Mouse (Mus musculus) gastrocnemius, adult 2 months (tissue): ENCODE measurements around the gene Nucks1. TPM values are rescaled to one million over a fixed set of nuclear protein-coding genes. Genes with fewer than 3 reads are reported as not detected.

Source experiments
- DNase-seq: peaks from one replicate; pipeline ENCODE4 v3.0.0; 2022
- H3K27ac ChIP-seq: fragments of 200-600 bp; 2 replicates; pipeline ENCODE4 v1.8.1; 2022; ENCODE audit warnings: mild to moderate bottlenecking
- H3K4me3 ChIP-seq: fragments of 200-600 bp; 2 replicates; pipeline ENCODE4 v1.8.1; 2022; ENCODE audit warnings: mild to moderate bottlenecking, moderate library complexity
- CTCF ChIP-seq: fragments of 200-600 bp; IDR thresholded peaks from 2 replicates; pipeline ENCODE4 v1.8.1; 2022; ENCODE audit warnings: antibody characterized with exemption, mild to moderate bottlenecking, moderate library complexity
- intact Hi-C: fragments of 180-260 bp; cut with DNase I; formaldehyde crosslinking; loops from one replicate; pipeline ENCODE4 v1.15.1; 2025
- total RNA-seq, 2 experiments: library from RNA; stranded (reverse); gene quantifications; 2 replicates each; pipeline ENCODE4 v1.2.3; 2021

Gene Nucks1
- total RNA-seq, 2 experiments from 2014 or later: 61.7 to 71.4 TPM

DNA sequence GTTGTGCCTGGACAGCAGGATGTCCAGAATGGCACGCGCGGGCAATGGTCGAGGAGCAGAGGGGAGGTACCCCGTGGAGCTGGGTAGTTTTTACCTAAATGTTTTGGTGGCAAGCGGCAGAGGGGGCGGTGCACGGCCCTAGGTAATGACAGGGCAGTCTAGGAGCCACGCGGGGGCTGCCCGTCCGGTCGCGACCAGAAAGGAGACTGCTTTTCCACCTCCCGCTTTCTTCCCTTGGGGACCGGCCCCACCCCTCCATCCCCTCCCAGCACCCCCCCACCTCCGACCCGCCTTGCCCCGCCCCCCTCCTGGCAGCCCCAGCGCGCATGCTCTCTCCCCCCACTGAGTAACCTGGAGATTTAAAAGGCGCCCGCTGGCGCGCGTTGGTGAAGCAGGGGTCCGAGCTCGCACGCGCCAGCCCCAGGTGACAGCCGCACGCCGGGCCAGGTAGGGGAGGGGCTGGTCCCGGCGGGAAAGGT lies 52.3 kb downstream of the Nucks1 start, which contains the start of gene Slc45a3:
Gene Slc45a3 (plus strand): TSS at position 362 of the 479 bp plus-strand sequence.
- H3K27ac ChIP-seq: peak within 1 kb of the TSS; percentile 53

DNA sequence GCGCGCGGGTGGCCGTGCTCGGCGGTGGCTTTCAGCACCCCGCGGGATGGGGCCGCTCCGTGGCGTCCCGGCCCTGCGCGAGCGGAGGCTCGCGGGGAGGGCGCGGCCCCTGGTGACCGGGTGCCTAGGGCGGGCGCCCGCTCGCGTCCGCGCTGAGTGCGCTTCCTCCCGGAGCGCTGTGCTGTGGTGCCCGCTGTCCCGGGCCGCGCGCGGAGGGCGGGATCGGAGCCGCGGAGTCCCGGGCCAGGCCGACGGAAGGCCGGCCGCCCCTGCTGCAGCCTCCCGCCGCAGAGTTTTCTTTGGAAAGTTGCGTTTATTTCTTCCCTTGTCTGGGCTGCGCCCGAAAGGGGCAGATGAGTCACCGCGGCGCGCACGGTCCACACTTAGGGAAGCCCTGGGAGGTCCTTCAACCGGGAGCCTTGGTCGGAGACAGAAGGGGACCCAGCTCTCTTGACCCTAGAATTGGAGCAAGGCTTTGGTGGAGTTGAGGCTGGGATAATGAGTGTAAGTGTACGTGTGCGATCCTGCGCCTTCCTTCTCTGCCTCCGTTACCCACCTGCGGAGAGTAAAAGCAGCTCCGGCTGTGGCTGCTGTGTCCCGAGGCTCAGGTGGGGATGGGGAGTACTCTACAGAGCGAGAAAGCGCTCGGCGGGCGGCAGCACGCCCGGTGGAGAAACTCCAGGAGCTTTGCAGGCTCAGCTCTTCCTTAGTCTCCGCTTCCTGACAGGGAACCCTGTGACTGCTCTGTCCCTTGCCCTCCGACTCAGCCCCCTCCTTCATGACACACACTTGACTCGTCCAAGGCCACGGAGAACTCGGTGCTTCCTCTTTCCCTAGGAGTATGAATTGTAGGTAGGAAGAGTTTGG lies 53.0 kb downstream of the Nucks1 start:
- peak; percentile 48 for DNase-seq
- Histone ChIP-seq H3K4me3 (peak overlapping the region; percentile 85), H3K27ac (peak overlapping the region; percentile 53)
- intact Hi-C loops: no loop called here
- TF ChIP-seq CTCF: no peak

More for the DNA sequence above, 52.3 kb downstream of the Nucks1 start, which contains the start of gene Slc45a3:
- intact Hi-C loops: no loop called here
- DNase-seq: no peak
- TF ChIP-seq CTCF: no peak
- peak within 1 kb of the TSS; percentile 85 for H3K4me3 ChIP-seq

DNA sequence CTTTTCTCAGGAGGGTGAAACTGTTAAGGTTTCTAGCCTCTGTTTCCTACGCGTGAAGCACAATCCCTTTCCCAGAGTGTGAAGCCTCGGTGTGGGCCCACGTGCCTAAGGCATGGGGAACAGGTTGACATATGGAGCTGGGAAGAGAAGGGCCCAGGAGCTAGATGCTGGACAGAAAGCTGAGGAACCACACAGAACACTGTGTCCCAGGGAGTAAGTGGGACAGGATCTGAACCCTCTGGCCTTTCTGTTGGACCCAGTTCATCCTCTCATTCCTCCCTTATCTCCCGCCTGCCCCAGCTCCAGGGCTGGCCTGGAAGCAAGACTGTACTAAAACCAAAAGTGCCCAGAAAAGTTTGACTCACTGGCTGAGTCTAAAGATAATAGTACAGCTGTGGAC lies 53.8 kb downstream of the Nucks1 start:
- intact Hi-C loops: no loop called here
- Histone ChIP-seq H3K4me3 (peak overlapping the region; percentile 85), H3K27ac (no peak overlapping the region)
- no peak for DNase-seq
- no peak for TF ChIP-seq CTCF

DNA sequence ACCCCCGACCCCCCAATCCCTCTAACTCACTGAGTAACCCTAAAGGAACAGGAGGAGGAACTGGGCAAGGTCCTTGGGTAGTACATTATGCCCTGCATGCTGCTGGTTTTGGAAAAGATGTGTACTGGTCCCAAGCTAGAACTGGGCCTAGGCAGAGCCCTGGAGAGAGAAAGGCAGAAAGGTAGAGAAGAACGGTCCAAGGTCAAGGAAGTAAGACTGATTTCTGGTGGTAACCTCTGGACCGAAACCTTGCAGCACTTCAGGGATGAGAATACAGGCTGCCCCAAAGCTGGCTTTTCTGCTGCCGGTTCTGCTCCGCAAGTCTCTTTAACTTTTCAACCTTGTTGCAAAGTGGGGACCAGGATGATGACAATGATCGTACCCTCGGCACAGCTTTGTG lies 54.2 kb downstream of the Nucks1 start:
- no peak overlapping the region for H3K4me3 ChIP-seq

DNA sequence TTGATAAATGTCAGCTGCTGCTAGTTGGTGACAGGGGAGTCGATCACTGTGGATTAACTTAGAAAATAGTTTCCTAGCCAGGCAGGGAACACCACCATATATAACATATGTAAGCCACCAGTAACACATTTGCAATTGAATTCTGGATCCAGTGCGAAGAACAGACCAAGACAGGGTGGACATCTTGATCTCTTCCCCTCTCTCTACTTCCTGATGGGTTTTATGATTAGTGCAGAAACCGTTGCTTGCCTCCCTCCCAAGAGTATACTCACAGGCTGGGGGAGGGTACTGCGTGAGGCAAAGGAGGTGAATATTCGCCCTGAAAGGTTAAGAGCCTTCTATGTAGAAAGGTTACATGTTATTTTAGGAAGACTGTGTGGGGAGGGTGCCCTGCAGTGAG lies 55.5 kb downstream of the Nucks1 start:
- TF ChIP-seq CTCF: no peak
- H3K4me3 ChIP-seq: no peak overlapping the region
- intact Hi-C loops: no loop called here
- no peak for DNase-seq
- no peak overlapping the region for H3K27ac ChIP-seq

More for the DNA sequence above, 54.2 kb downstream of the Nucks1 start:
- no peak for DNase-seq
- intact Hi-C loops: no loop called here
- no peak for TF ChIP-seq CTCF
- H3K27ac ChIP-seq: no peak overlapping the region

DNA sequence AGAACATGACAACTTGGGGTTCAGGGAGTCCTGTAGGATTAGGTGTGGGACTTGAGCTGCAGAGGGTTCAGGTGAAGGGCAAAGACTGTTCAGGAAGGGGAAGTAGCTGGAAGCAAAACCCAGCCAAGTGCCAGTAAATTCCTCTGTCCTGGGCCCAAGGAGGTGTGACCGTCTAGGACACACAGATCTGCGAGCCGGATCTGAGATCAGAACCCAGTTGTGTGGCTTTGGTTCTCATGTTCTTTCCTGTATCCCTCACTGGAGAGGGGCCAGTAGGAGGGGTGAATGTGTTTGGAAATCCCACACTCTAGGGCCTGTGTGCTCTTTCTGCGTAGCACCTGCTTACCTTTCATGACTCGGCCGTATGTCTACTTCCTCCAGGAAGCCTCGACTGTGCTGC lies 57.0 kb downstream of the Nucks1 start:
- Histone ChIP-seq H3K27ac (no peak overlapping the region), H3K4me3 (no peak overlapping the region)
- intact Hi-C loops: no loop called here
- no peak for DNase-seq
- TF ChIP-seq CTCF: no peak

DNA sequence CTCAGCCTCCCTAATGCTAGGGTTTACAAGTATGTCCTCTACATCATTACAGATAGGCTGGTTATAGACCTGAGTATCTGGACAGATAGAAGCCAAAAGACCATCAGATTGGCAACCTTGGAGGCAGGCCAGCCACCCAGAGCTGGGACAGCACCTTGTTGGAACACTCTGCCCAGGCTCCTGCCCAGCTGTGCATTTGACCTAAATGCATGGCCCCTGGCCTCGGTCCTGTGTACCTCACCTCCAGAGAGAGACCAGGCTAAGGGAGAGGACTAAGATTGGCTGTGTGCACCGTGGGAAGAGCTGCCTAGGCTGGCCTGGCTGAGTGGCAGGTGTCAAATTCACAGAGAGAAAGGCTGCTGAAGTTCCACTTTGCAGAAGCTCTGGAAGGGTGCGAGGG lies 58.2 kb downstream of the Nucks1 start:
- no peak for TF ChIP-seq CTCF
- Histone ChIP-seq H3K4me3 (no peak overlapping the region), H3K27ac (peak overlapping the region; percentile 24)
- no peak for DNase-seq
- intact Hi-C loops: no loop called here

DNA sequence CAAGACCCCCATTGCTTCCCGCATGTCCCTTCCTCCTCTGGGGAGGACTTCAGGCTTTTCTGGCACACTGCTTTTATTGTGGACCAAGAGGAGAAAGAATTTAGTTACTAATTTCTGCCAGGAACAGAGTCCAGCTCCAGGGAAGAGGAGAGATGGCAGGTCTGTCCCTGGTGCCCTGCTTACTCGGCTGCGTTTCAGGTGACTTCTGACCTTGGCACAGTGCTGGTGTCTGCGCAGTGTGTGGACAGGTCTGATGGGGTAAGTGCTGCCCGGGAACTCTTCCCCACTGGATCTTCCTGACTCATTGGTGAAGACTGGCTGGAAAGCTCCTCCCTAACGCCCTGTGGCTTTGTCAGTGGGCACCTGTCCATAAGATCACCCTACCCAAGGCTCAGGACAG lies 58.6 kb downstream of the Nucks1 start:
- TF ChIP-seq CTCF: no peak
- H3K4me3 ChIP-seq: no peak overlapping the region
- H3K27ac ChIP-seq: peak overlapping the region; percentile 24
- DNase-seq: no peak
- intact Hi-C loops: no loop called here

DNA sequence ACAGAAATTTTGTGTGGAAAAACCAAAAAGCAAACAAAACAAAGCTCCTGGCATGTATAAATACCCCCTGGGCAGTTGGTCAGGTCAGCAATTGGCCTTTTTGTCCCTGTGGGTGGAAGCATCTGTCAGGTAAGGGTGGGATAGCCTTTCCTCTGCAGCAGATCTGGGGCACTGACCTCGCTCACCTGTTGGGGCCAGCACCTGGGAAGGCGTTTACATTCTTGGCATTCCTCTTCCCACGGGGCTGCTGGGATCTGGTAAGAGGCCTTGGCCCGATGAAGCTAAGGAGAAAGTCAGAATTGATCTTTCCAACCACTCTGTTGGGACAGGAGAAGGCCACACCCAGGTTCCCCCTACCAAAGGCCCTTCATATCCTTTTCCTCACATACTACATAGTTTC lies 59.5 kb downstream of the Nucks1 start:
- DNase-seq: no peak
- intact Hi-C loops: no loop called here
- H3K27ac ChIP-seq: no peak overlapping the region
- no peak overlapping the region for H3K4me3 ChIP-seq
- no peak for TF ChIP-seq CTCF

DNA sequence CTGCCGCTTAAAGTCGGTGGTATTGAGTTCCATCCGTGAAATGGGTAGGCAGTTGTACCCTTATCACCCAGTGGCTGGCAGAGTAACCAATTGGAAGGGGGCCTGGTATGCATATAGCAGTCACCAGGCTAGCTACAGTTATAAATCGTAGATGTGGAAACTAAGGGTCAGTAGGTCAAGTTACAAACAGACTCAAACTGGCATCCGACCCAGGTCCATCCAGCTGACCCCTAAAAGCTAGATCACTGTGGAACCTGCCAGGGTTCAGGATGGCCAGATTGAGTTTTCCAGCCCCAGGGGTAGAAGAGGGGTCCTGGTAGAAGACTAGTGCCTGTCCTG lies 60.0 kb downstream of the Nucks1 start:
- no peak for DNase-seq
- intact Hi-C loops: no loop called here
- TF ChIP-seq CTCF: no peak
- H3K4me3 ChIP-seq: no peak overlapping the region
- H3K27ac ChIP-seq: no peak overlapping the region

DNA sequence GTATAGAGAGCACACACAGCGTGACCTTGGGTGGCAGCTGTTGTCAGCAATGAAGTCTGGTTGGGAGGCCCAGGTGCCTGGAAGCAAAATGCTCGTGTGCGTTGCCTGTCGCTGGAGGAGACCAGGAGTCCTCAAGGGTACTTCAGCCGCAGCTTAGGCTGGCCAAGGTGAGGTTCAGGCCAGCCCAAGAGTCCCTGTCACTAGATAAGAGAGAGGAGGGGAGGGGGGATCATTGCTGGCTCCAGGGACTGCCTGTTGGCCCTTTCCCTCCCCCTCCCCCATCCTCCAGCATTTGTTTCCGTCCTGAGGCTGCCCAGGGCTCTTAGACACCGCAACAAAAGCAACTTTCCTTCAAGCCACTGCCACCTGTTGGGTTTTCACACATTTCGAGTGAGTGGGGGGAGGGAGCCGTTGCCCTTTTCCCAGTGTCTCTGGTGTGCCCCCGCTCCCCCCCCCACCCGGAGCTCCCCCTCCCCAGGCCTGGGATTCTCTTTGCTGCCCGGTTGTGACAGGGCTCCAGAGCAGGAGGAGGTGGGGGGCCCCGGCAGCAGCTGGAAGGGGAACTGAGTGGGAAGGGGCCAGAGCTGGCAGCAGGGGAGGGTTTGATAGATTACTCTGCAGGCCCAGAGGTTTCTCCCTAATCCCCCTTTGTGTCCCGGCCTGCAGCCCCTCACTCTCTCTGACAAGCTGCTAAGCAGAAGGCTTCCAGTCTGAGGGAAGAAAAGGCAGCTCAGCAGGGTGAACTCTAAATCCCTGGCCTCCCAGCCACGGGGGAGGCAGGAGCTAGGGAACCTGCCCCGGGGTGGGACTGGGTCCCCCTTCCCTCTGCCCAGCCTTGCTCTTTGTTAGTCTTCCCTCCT lies 60.6 kb downstream of the Nucks1 start:
- Histone ChIP-seq H3K4me3 (no peak overlapping the region), H3K27ac (no peak overlapping the region)
- DNase-seq: no peak
- intact Hi-C loops: no loop called here
- TF ChIP-seq CTCF: no peak

DNA sequence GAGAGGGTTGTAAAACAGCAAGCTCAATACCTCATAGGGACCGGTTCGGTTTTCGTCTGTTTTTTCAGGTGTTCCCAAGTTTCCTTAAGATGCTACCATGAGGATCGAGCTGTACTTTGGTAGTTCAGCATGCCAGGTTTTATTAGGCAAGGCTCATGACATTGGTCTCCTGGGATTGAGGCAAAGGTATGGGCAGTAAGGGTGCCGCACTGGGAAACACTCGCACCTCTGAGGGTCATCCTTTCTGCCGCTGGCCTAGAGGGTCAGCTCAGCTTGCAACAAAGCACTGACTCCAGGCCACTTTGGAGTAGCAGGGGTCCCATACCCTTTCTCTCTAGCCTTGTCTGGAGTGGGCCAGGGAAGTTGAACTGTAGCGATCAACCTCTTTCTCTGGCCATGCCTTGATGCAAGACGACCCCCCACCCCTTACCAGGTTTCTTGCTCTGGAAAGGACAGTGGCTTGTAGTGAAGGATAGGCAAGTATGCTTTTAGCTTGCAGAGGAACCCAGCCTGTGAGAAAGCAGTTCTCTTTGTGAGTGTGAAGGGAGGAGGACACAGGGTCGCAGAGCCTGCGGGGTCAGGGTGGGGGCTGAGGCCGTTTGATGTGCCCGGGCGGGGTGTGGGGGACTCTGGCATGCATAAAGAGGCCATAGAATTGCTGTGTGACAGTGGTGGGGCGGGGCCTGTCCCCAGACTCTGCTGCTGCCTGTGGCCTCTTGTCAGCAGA lies 61.6 kb downstream of the Nucks1 start:
- TF ChIP-seq CTCF: no peak
- no peak overlapping the region for H3K27ac ChIP-seq
- intact Hi-C loops: no loop called here
- no peak for DNase-seq
- H3K4me3 ChIP-seq: no peak overlapping the region
